Mouse (Mus musculus) erythroblast, embryonic 14.5 days (primary cell): ENCODE data around the gene Pde4d. TPM values are rescaled to one million over a fixed set of nuclear protein-coding genes. Genes with fewer than 3 reads are reported as not detected.

Experiments used
- H3K27me3 ChIP-seq: 2 replicates; pipeline ENCODE4 v1.6.1; 2012; ENCODE audit warnings: inconsistent platforms; ENCODE audit not compliant: control insufficient read depth
- H3K36me3 ChIP-seq: 2 replicates; pipeline ENCODE4 v1.6.1; 2012; ENCODE audit warnings: mild to moderate bottlenecking, inconsistent platforms; ENCODE audit not compliant: control insufficient read depth
- H3K4me1 ChIP-seq: 2 replicates; pipeline ENCODE4 v1.6.1; 2012; ENCODE audit warnings: inconsistent platforms; ENCODE audit not compliant: control insufficient read depth
- H3K4me3 ChIP-seq: replicated peaks from 2 replicates; pipeline ENCODE3; 2012; ENCODE audit warnings: moderate library complexity, mild to moderate bottlenecking, inconsistent platforms
- H3K9me3 ChIP-seq: 2 replicates; pipeline ENCODE4 v1.6.1; 2012; ENCODE audit warnings: low read length, inconsistent platforms, mixed read lengths; ENCODE audit not compliant: control insufficient read depth
- GATA1 ChIP-seq: IDR thresholded peaks from 2 replicates; pipeline ENCODE4 v1.6.1; 2012; ENCODE audit warnings: low read length, inconsistent platforms, mixed read lengths
- TAL1 ChIP-seq: IDR thresholded peaks from 3 replicates; pipeline ENCODE4 v1.6.1; 2012; ENCODE audit warnings: low read length, inconsistent platforms, mixed read lengths
- polyA plus RNA-seq: library from polyadenylated mRNA; stranded (reverse); fragments of >175 nt; gene quantifications from 2 replicates; pipeline ENCODE4 v1.2.3, GENCODE M21; 2012

Gene Pde4d
- polyA plus RNA-seq, 1 experiment, result 0.23 TPM

DNA sequence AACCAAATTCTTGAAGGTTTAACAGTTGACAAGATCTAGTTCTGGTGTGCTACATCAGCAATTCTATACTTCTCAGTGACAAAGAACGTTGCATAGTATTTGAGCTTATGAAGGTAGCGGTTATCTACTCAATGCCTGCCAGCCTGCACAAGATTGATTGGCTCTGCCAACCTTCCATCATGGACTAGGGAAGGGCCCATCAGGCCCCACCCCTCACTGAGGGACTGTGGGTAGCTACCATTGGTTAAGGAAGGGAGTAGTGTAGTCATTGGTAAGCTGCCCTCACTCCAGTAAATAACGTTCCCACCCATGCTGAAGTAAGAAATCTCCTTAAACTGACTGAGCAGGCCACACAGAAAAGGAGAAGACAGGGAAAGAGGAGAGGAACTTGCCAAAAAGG, 1378.2 kb downstream of the Pde4d start:
- H3K9me3 ChIP-seq, result no peaks in the 10 kb centered on the region
- H3K27me3 ChIP-seq, result no peaks in the 10 kb centered on the region
- H3K4me3 ChIP-seq, result no peak overlapping the region
- peaks cover 13% of the 10 kb centered on the region for H3K4me1 ChIP-seq
- TF ChIP-seq GATA1, result no peak
- TF ChIP-seq TAL1, result no peak
- no peaks in the 10 kb centered on the region for H3K36me3 ChIP-seq

DNA sequence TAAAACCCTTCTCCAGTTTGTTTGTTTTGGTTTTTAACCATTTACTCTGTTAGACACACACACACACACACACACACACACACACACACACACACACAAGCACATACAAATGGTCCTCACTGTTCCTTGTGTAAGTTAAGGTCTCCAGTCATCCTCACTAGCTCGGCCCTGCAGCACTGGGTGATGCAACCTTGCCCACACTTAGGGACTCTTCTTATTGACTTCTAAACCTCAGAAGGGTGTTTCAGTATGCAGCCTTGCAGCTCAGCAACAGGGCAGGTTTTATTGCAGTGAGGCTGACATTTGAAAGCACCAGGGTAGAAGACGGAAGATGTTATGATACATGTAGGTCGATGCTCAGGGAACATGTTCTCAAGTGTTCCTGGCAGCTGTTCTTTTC, 1379.7 kb downstream of the Pde4d start:
- H3K36me3 ChIP-seq, result no peaks in the 10 kb centered on the region
- no peaks in the 10 kb centered on the region for H3K27me3 ChIP-seq
- TF ChIP-seq TAL1 (no peak), GATA1 (no peak)
- no peaks in the 10 kb centered on the region for H3K9me3 ChIP-seq
- H3K4me1 ChIP-seq, result peaks cover 4% of the 10 kb centered on the region
- no peak overlapping the region for H3K4me3 ChIP-seq

DNA sequence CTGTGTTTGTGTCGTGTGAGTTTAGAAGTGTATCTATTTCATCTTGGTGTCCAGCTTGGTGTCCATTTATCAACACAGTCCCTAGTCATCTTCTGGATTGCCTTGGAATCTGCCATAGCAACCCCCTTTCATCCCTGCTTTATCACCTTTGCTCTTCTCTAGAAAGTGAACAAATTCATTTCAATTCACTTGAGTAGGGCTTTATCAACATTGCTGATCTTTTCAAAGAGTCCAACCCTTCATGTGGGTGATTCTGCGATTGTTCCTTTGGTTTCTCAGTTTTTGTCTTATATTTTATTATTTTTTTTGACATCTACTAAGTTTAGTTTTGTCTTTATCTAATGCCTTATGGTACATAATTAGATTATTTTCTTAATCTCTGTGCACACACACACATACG, 1385.2 kb downstream of the Pde4d start:
- H3K27me3 ChIP-seq, result no peaks in the 10 kb centered on the region
- no peaks in the 10 kb centered on the region for H3K9me3 ChIP-seq
- H3K36me3 ChIP-seq, result no peaks in the 10 kb centered on the region
- TF ChIP-seq GATA1 (peak; percentile 57), TAL1 (no peak)
- no peaks in the 10 kb centered on the region for H3K4me1 ChIP-seq
- no peak overlapping the region for H3K4me3 ChIP-seq

DNA sequence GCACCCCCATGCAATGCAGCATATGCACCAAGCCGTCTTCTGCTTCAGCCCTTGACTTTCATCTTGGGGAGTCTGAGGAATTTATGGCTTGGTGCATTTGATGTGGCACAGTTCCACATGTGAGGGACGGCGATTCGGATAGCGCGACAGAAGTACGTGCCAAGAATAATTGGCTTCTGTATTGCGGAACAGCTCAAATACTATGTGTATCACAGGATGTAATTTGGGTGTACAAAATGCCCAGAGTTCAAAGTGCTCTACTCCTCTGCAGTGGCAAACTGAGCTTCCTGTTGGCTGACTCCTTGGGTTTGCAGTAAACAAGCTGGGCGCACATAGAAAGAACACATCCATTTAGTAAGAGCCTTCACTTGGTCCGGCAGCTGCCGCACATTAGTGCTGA, 1387.7 kb downstream of the Pde4d start:
- no peaks in the 10 kb centered on the region for H3K27me3 ChIP-seq
- no peaks in the 10 kb centered on the region; the same call in 1 of the 2 replicates for H3K4me1 ChIP-seq
- no peaks in the 10 kb centered on the region for H3K36me3 ChIP-seq
- TF ChIP-seq TAL1 (no peak), GATA1 (no peak)
- no peak overlapping the region for H3K4me3 ChIP-seq
- H3K9me3 ChIP-seq, result no peaks in the 10 kb centered on the region

DNA sequence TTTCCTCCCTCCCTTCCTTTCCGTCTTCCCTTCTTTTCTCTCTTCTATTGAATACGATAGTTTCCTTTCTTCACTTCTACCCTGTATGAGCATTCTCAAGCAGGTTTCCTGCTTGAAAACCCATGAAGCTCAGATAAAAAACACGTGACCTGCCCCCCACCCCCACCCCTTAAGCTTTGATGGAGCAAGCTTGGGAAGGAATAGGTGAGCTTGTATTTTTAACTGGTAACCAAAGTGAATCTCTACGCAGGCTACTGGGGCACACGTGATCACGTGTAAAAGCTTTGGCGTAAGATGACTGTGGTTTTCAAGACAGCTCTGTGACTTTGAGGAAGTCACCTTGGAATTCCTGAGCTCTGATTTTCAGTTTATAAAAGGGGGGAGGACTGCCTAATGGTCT, 1388.2 kb downstream of the Pde4d start:
- Histone ChIP-seq H3K4me3 (no peak overlapping the region), H3K36me3 (no peaks in the 10 kb centered on the region), H3K4me1 (no peaks in the 10 kb centered on the region; the same call in 1 of the 2 replicates), H3K9me3 (no peaks in the 10 kb centered on the region), H3K27me3 (no peaks in the 10 kb centered on the region)
- TF ChIP-seq TAL1, result no peak

DNA sequence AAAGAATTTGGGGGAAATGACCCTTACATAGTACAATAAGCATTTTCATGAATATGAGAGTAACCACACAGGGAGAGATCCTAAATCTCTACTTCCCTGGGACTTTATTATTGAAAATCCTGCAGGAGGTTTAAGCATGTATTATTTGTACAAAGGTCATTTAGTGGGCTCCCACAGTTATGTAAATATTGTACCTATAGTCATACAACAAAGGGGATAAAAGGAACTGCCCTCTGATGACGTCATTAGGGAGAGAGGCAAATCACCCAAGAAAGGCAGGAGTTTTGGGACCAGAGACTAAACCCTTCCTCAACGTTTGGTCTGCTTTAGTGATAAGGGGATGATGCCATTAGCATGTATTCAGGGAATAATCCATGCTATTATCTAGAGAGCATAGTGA, 1390.5 kb downstream of the Pde4d start:
- H3K4me1 ChIP-seq, result no peaks in the 10 kb centered on the region; the same call in 1 of the 2 replicates
- TF ChIP-seq TAL1 (no peak), GATA1 (no peak)
- no peaks in the 10 kb centered on the region for H3K36me3 ChIP-seq
- H3K9me3 ChIP-seq, result no peaks in the 10 kb centered on the region
- no peaks in the 10 kb centered on the region for H3K27me3 ChIP-seq
- no peak overlapping the region for H3K4me3 ChIP-seq

DNA sequence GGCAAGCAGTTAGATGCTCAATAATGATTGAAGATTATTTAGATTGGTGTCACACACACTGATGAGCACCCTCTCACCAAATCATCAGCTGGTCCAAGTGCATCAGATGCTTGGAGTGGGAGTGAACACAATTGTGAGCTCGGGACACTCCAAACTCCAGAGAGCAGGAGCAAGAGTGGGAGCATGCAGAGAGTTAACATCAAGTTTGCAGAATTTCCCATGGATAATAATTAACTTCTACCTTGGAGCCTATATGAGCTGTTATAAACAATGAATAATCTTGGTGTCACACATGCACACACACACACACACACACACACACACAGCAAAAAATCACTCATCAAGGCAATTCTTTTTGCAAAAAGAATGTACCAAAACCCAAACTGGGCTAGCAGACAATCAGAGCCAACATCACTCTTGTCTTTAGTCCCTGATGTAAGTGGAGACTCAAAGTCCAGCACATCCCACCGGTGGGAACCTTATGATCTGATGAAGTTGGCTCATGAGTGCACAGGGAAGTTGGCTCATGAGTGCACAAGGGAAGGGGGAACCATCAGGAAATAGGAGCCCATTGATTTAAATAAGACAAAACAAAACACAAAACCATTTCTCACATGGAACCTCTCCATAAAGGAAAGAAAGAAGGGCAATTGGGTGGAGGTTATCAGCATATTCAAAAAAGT, 1391.5 kb downstream of the Pde4d start:
- no peaks in the 10 kb centered on the region for H3K9me3 ChIP-seq
- H3K36me3 ChIP-seq, result no peaks in the 10 kb centered on the region
- H3K4me3 ChIP-seq, result no peak overlapping the region
- no peaks in the 10 kb centered on the region for H3K27me3 ChIP-seq
- no peaks in the 10 kb centered on the region; the same call in 1 of the 2 replicates for H3K4me1 ChIP-seq
- TF ChIP-seq GATA1, result no peak
- TF ChIP-seq TAL1, result no peak

DNA sequence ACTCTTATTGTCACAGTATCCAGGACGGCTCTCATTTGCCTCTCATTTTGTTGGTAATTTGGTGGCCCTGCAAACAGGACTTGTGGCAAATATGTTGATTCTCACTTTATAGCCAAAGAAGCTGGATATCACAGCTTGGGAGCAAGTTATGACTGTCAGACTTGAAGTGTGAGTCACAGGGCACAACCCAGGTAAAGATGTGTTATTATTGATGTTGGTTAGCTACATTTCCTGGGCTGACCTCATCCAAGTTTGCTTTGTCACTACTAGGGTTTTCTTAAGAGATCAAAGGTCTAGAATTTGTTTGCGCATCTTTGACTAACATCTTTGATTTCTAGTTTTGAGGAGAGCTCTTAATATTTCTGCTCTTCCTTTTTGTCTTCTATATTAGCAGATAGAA, 1393.2 kb downstream of the Pde4d start:
- Histone ChIP-seq H3K4me1 (no peaks in the 10 kb centered on the region; the same call in 1 of the 2 replicates), H3K4me3 (no peak overlapping the region), H3K9me3 (no peaks in the 10 kb centered on the region), H3K36me3 (no peaks in the 10 kb centered on the region), H3K27me3 (no peaks in the 10 kb centered on the region)
- TF ChIP-seq TAL1, result no peak
- TF ChIP-seq GATA1, result no peak

DNA sequence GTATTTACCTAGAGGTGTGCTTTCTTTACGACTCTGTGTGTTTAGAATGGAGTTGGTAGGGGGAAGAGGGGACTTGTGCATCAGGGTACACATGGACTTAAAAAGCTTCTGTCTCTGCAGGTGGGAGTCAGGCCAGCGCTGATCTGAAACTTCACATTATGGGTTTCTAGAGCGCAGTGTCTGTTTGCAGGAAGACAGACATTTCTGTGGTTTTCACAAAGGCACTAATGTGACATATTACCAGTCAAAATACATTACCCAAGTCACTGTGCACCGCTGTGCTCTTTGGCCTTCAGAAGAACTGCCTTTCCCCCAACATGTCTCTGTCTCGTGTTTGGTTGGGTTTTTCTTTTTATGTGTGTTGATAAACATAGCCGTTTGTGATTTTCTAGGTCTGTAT, 1395.1 kb downstream of the Pde4d start:
- TF ChIP-seq TAL1, result no peak
- no peak for TF ChIP-seq GATA1
- Histone ChIP-seq H3K27me3 (no peaks in the 10 kb centered on the region), H3K4me1 (no peaks in the 10 kb centered on the region; the same call in 1 of the 2 replicates), H3K36me3 (no peaks in the 10 kb centered on the region), H3K9me3 (no peaks in the 10 kb centered on the region), H3K4me3 (no peak overlapping the region)

DNA sequence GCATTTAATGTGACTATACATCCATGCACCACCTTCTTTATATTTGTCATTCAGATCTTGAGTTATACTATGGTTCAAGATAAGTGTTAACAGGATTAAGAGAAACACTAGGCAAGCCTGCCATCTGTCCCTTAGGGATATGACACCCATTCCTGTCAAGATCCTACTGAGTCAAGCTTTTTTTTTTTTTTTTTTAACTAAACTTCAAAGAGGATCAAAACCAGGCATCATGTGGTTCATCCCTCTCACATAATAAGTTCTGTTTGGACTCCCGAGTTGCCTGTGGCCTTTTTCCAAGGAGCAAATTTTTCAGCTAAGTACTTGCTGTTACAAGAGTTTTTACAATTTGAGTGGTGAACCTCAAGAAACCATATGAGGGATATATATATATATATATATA, 1414.1 kb downstream of the Pde4d start:
- Histone ChIP-seq H3K27me3 (no peaks in the 10 kb centered on the region), H3K9me3 (no peaks in the 10 kb centered on the region), H3K4me3 (no peak overlapping the region), H3K4me1 (no peaks in the 10 kb centered on the region), H3K36me3 (no peaks in the 10 kb centered on the region)
- TF ChIP-seq TAL1 (no peak), GATA1 (no peak)
